20 mouse cellular contexts compared by ENCODE assay signal in genomic region chr1:69459899-69460298, GRCm38 (mm10).
A peak's percentile ranks its signal among the peaks of the same experiment; 100 is the strongest.
DNase-seq lines count a peak whose midpoint lies in the region; TF ChIP-seq lines count a peak whose summit lies in the region.
"Had no signal": no experiment of that assay in that cellular context is flagged by ENCODE, and none has a peak within 500 bp of the region (broad histone marks: within the 10 kb centered on the region; RNA-seq: fewer than 3 reads in every experiment).

No protein-coding gene starts in this region.

- H3K36me3 ChIP-seq in ES-E14 (ENCODE audit: control insufficient read depth, insufficient read depth, low read length, poor library complexity, severe bottlenecking), result no peaks in the 10 kb centered on the region
- H3K36me3 ChIP-seq: embryonic facial prominence, embryonic 13.5 days; embryonic facial prominence, embryonic 15.5 days; forebrain, embryonic 15.5 days had no signal

- H3K4me3 ChIP-seq in ES-E14 (ENCODE audit: insufficient read depth in 1 of 2, low read depth in 1 of 2, low read length in 2 of 2, poor library complexity in 1 of 2, severe bottlenecking in 1 of 2), result no peak overlapping the region
- no peak overlapping the region for H3K4me3 ChIP-seq in left cerebral cortex, adult 2 months
- H3K4me3 ChIP-seq: embryonic facial prominence, embryonic 13.5 days; embryonic facial prominence, embryonic 15.5 days; forebrain, embryonic 13.5 days; forebrain, embryonic 15.5 days had no signal

- in situ Hi-C loops in ES-E14 (cut with MboI; ENCODE audit: low sequenced_read_pairs in 2 of 2, unreplicated experiment in 2 of 2), result no loop called here

- no peak for TF ChIP-seq CTCF in left cerebral cortex, adult 2 months (IDR thresholded peaks at IDR 0.05)

- H3K9me3 ChIP-seq in ES-E14 (ENCODE audit: control insufficient read depth, insufficient read depth, low read depth, low read length), result no peaks in the 10 kb centered on the region
- H3K9me3 ChIP-seq: embryonic facial prominence, embryonic 13.5 days; embryonic facial prominence, embryonic 15.5 days; forebrain, embryonic 13.5 days; forebrain, embryonic 15.5 days had no signal

- peak; percentile 52 for DNase-seq in ES-E14 (ENCODE audit: low read depth, low spot score)
- peak; percentile 78 for DNase-seq in ZHBTc4 (ENCODE audit: low read depth, low spot score)
- DNase-seq in kidney, adult 9 months, result no peak
- no peak for DNase-seq in kidney, postnatal 36 days
- no peak for DNase-seq in left cerebral cortex, adult 2 months (ENCODE audit: extremely low spot score in 1 of 2, low spot score in 2 of 2)
- DNase-seq: adrenal gland, adult 2 months; adrenal gland, postnatal 10 days; adrenal gland, postnatal 25 days; cerebellum, adult 11 months; cerebellum, adult 18-20 months; cerebellum, adult 8-10 months; cerebellum, adult 9-11 months; cerebellum, postnatal 14 days; cerebellum, postnatal 36 days; embryo, embryonic 11 days; forebrain, postnatal 0 days had no signal

- intact Hi-C loops in left cerebral cortex, adult 2 months (cut with DNase I), result no loop called here

- H3K4me1 ChIP-seq in ES-E14 (ENCODE audit: control insufficient read depth in 2 of 2, insufficient read depth in 2 of 2, low read length in 2 of 2, poor library complexity in 1 of 2), result no peaks in the 10 kb centered on the region
- H3K4me1 ChIP-seq: embryonic facial prominence, embryonic 13.5 days; embryonic facial prominence, embryonic 15.5 days; forebrain, embryonic 13.5 days; forebrain, embryonic 15.5 days had no signal

- H3K27ac ChIP-seq in ES-E14 (ENCODE audit: insufficient read depth, low read depth, low read length, poor library complexity, severe bottlenecking), result no peak overlapping the region
- H3K27ac ChIP-seq in left cerebral cortex, adult 2 months, result no peak overlapping the region
- H3K27ac ChIP-seq: embryonic facial prominence, embryonic 13.5 days; embryonic facial prominence, embryonic 15.5 days; forebrain, embryonic 13.5 days; forebrain, embryonic 15.5 days had no signal

- no peak overlapping the region for H3K9ac ChIP-seq in ES-E14 (ENCODE audit: insufficient read depth, low read depth, low read length, poor library complexity, severe bottlenecking)
- H3K9ac ChIP-seq: embryonic facial prominence, embryonic 13.5 days; embryonic facial prominence, embryonic 15.5 days; forebrain, embryonic 13.5 days; forebrain, embryonic 15.5 days; forebrain, postnatal 0 days had no signal

TF ChIP-seq in ES-E14, 5 proteins besides CTCF, POLR2A, EP300 and RAD21:
- TF ChIP-seq ZC3H11A (IDR thresholded peaks at IDR 0.05; ENCODE audit: borderline replicate concordance, low read depth, low read length), result no peak
- TF ChIP-seq ZNF384 (IDR thresholded peaks at IDR 0.05; ENCODE audit: low read depth, low read length), result no peak

Comparison
In these comparisons a context has a peak if more than half of its experiments do, and no peak if none do; other contexts are left out.
1. DNase-seq: peak in ES-E14 (single experiment) and ZHBTc4 (single experiment); none in kidney, adult 9 months (single experiment), kidney, postnatal 36 days (0 of 2) and left cerebral cortex, adult 2 months (0 of 2).